Mouse (Mus musculus) adrenal gland, postnatal 25 days (tissue): ENCODE measurements around the gene Cdk5r2. TPM values are rescaled to one million over a fixed set of nuclear protein-coding genes. Genes with fewer than 3 reads are reported as not detected.
"Not testable (repeated sequence)": the region's sequence is repeated elsewhere in the genome, so short reads cannot be mapped to it uniquely, and the experiment has no call there.

Source experiments
- DNase-seq: peaks from one replicate; pipeline ENCODE4 v3.0.0; 2021; ENCODE audit warnings: mixed read lengths
- long read RNA-seq: library from polyadenylated mRNA; stranded (forward); transcript quantifications from one replicate; pipeline ENCODE4 v2.0.0, GENCODE M21; 2021
- total RNA-seq: library from RNA; stranded (reverse); gene quantifications from 2 replicates; pipeline ENCODE4 v1.2.3, GENCODE M21; 2021

Gene Cdk5r2
- 4.3 and 5.1 TPM in 2 replicates for total RNA-seq
- long read RNA-seq, partial matches to known transcripts, result 0 of 2 reads
- long read RNA-seq, other reads (novel, unspliced or antisense), result 0 of 2 reads

DNA sequence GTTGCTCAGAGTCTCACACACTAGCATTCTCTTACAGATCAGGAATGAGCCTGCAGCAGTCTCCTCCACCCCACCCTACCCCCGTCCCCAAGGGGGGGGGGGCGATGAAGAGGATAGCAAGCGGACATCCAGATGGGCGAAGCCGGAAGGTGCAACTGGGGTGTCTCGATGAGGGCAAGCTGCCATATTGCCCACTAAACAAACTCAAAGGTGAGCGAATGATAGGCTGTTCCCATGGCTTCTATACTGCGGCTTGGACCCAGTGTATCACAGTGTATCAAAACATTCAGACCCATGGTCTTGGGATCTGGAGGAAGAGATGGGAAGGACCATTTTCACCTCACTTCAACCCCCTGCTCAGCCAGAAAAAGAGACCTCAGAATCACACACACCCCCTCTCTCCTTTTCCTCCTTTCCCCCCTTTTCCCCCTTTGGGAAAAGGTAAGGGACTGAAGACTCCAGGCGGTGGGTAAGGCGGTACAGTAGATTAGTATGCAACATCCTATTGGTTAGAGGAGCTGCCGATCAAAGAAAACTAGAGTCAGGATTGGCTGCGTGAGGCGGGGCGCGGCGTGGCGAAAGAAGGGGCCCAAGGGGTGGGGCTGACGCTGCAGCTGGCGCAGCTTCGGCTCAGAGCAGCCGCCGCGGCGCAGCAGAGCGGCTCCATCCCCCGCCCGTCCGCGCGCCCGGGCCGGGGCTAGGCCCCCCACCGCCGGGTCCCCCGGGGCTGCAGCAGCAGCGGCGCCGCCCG, at the start of gene Cdk5r2:
Gene Cdk5r2, plus strand, starts transcription at position 629 of the 751 bp plus-strand sequence.
- peak; percentile 86 for DNase-seq

- no peak for DNase-seq
Measured at GRCm38 (mm10) chr1:74805340-74805835, 49.3 kb upstream of the Cdk5r2 start.

- DNase-seq, result no peak
Measured at GRCm38 (mm10) chr1:74805843-74806242, 48.9 kb upstream of the Cdk5r2 start.

GRCm38 (mm10) chr1:74806360-74807311, 48.1 kb upstream of the Cdk5r2 start:
- peak; percentile 42 for DNase-seq

DNA sequence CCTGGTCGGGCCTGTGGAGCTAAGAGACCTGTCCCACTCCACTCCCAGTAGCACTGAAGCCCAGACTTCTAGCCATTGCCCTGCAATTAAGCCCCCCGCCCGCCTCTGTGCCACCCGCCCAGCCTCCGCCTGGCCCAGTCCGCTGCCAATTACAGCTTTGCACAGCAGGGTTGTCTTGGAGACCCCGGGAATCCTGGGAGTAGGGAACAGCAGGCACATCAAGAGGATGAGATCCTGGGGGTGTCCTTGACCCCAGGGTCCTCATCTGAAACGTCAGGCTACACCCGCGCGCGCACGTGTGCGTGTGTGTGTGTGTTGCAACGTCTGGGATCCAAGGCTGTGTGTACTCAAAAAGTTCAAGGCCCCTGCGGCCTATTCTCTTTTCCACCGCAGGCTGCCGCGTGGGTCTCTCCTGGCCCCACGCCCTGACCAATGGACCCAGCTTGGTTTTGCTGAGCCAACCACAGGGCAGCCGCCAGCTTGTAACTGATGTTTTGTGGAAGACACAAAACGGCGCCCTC, 47.1 kb upstream of the Cdk5r2 start:
- peak; percentile 64 for DNase-seq

DNA sequence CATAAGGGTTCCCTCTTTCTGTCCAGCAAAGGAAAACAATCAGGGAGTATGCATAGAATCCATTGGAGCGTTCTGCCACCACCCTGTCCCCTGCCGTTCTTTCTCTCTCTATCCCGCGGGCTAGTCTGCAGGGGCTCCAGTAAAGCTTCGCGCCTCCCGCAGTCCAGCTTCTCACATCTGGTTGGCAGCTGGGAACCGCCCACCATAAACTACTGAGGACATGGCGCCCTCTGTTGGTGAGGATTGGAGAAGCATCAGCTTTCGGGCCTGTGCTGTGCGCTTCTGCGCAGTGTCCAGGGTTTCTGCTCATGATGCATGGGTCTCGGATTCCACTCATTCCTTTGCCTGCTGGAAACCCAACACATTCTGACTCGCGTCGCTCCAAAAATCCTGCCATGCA, 46.7 kb upstream of the Cdk5r2 start:
- DNase-seq, result peak; percentile 89

- DNase-seq, result no peak
Measured at GRCm38 (mm10) chr1:74809007-74809406, 45.7 kb upstream of the Cdk5r2 start.

DNA sequence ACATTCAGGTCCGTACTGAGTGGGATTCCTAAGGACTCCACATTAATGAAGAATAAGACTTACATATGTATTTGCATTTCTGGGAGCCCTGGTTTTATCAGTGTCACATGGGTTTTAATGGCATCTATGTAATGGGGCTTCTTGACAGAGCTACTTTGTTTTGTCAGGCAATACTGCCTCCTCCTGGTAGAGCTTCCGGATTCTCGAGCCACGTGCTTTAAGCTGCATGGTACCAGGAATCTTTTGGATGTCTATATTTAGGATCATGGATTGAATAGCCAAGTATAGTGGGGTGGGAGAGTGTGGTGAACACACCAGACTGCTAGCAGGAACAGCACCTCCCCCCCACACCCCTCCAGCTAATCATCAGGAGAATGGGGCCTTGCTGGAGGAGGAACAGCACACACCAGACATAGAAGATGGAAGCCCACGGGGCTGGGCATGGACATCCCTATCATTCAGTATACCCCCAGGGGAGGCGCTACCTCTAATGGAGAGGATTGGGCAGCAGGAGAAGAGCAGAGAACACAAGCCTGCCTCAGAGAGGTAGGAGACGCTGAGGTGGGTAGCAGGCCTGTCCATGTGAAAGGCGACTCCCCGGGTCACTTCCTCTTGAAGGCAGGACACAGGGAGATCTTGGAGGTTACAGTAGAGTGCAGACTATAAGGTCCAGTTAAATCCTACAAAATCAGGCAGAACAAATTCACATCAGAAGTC, 39.6 kb upstream of the Cdk5r2 start:
- DNase-seq, result no peak

- DNase-seq, result not testable (repeated sequence)
Measured at GRCm38 (mm10) chr1:74815965-74816364, 38.8 kb upstream of the Cdk5r2 start.

- DNase-seq, result peak; percentile 91
Measured at GRCm38 (mm10) chr1:74816612-74817199, 38.0 kb upstream of the Cdk5r2 start.

GRCm38 (mm10) chr1:74817219-74817618, 37.5 kb upstream of the Cdk5r2 start:
- DNase-seq, result no peak

- no peak for DNase-seq
Measured at GRCm38 (mm10) chr1:74818509-74818908, 36.2 kb upstream of the Cdk5r2 start.

- DNase-seq, result not testable (repeated sequence)
Measured at GRCm38 (mm10) chr1:74823598-74823997, 31.1 kb upstream of the Cdk5r2 start.

GRCm38 (mm10) chr1:74824518-74825302, 30.0 kb upstream of the Cdk5r2 start:
- no peak for DNase-seq

DNA sequence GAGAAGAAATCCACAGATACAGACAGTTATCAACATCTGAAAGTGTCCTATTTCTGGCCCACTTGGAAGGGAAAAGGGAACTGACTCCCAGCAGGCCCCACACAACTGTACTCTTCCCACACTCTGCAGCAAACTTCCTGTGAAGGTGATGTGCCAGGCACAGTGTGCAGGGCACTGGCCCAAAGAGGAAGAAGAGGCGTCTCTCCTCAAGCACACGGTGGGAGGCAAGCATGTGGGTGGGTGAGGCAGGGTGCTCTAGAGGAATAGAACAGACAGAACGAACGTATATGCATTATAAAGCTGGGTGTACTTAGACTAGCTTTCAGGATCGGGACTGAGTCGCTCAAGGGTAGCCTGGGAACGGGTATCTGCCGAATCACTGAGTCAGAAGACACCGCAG, 24.7 kb upstream of the Cdk5r2 start:
- DNase-seq, result no peak

DNA sequence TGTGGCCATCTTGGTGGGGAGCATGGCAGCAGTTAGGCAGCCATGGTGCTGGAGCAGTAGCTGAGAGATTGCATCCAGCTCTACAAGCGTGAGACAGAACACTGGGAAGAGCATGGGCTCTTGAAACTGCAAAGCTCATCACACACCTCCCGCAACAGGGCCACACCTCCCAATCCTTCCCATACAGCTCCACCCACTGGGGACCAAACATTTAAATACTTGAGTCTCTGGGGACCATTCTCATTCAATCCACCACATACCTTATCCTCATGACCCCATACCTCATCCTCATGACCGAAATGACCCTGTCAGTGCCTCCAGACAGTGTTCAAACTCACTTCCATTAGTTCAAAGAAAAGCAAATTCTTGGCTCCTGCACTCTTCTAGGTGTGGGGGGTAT, 21.5 kb upstream of the Cdk5r2 start:
- no peak for DNase-seq

- no peak for DNase-seq
Measured at GRCm38 (mm10) chr1:74843090-74843489, 11.6 kb upstream of the Cdk5r2 start.

DNA sequence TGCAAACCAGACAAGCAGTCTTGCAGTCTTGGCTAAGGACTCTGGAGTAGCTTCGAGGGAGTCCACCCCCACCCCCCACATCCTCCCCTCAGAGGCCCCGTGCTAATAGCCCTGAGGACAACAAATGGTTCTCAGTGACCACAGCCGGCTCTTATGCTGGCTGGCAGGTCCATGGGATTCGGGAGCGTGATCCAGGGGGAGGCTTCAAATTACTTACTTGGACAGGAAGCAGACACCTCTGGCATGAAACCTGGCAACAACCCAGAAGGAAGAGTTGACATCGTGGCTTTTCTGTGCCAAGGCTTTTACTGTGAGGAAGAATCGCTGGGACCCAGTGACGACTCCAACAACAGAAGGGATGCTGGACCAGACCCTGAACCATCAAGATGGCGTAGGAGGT, 8.4 kb upstream of the Cdk5r2 start:
- DNase-seq, result no peak

- DNase-seq, result no peak
Measured at GRCm38 (mm10) chr1:74848946-74849345, 5.8 kb upstream of the Cdk5r2 start.

GRCm38 (mm10) chr1:74850251-74850650, 4.5 kb upstream of the Cdk5r2 start:
- DNase-seq, result no peak
